Mouse (Mus musculus) intestine, postnatal 0 days (tissue): ENCODE data around the gene Rufy4. TPM values are rescaled to one million over a fixed set of nuclear protein-coding genes. Genes with fewer than 3 reads are reported as not detected.

ENCODE experiments used
- ATAC-seq: fragments of 200-750 bp; cut with Nextera tagmentation; 2 replicates; pipeline ENCODE4 v1.8.0; 2017; ENCODE audit warnings: mild to moderate bottlenecking, moderate TSS enrichment, moderate library complexity
- H3K27ac ChIP-seq: fragments of 300-500 bp; sonication (generic); 2 replicates; pipeline ENCODE4 v1.5.1; 2014; ENCODE audit warnings: mild to moderate bottlenecking, low read depth, low read length, moderate library complexity
- H3K27me3 ChIP-seq: fragments of 300-500 bp; sonication (generic); replicated peaks from 2 replicates; pipeline ENCODE4 v1.6.1; 2014; ENCODE audit warnings: low read length, mixed read lengths; ENCODE audit not compliant: control insufficient read depth, insufficient read depth
- H3K36me3 ChIP-seq: fragments of 300-500 bp; sonication (generic); 2 replicates; pipeline ENCODE4 v1.6.1; 2014; ENCODE audit warnings: mild to moderate bottlenecking, moderate library complexity; ENCODE audit not compliant: control insufficient read depth, insufficient read depth
- H3K4me1 ChIP-seq: fragments of 300-500 bp; sonication (generic); replicated peaks from 2 replicates; pipeline ENCODE4 v1.6.1; 2014; ENCODE audit warnings: antibody characterized with exemption, low read length, mixed read lengths; ENCODE audit not compliant: control insufficient read depth, insufficient read depth
- H3K4me2 ChIP-seq: fragments of 300-500 bp; sonication (generic); replicated peaks from 2 replicates; pipeline ENCODE4 v1.6.1; 2014; ENCODE audit warnings: low read depth, mild to moderate bottlenecking, moderate library complexity
- H3K4me3 ChIP-seq: fragments of 300-500 bp; sonication (generic); 2 replicates; pipeline ENCODE4 v1.5.1; 2014; ENCODE audit warnings: low read depth, low read length
- H3K9ac ChIP-seq: fragments of 300-500 bp; sonication (generic); 2 replicates; pipeline ENCODE4 v1.6.1; 2014; ENCODE audit warnings: mild to moderate bottlenecking, low read depth, low read length
- H3K9me3 ChIP-seq: fragments of 300-500 bp; sonication (generic); 2 replicates; pipeline ENCODE4 v1.6.1; 2016; ENCODE audit warnings: mixed run types; ENCODE audit not compliant: control insufficient read depth
- CTCF ChIP-seq: sonication (generic); IDR thresholded peaks from 2 replicates; pipeline ENCODE4 v1.5.1; 2016; ENCODE audit warnings: low read depth, mild to moderate bottlenecking, control low read depth, antibody characterized with exemption, moderate library complexity
- WGBS: fragments of 180-500 bp; shearing (Covaris S2); extraction: QIAGEN DNeasy Blood & Tissue Kit; methylation state at CpG from one replicate; pipeline ENCODE4 v1.1.7; 2014; 5-methylcytosine and 5-hydroxymethylcytosine counted together
- polyA plus RNA-seq: library from polyadenylated mRNA; unstranded; fragments of >200 nt; fragmentation: Nextera tagmentation; extraction: Ambion mirVana; gene quantifications from 2 replicates; pipeline ENCODE4 v1.2.1, GENCODE M21; 2015

Rufy4 gene
- polyA plus RNA-seq, 1 experiment from 2014 or later: not detected

- H3K27ac ChIP-seq: no peak overlapping the region
Measured at GRCm38 (mm10) chr1:74110932-74111695, 14.2 kb upstream of the Rufy4 start.

GRCm38 (mm10) chr1:74111696-74112030, 13.7 kb upstream of the Rufy4 start:
- Histone ChIP-seq H3K4me2 (no peak overlapping the region), H3K9ac (no peak overlapping the region), H3K27ac (no peak overlapping the region), H3K27me3 (no peaks in the 10 kb centered on the region), H3K36me3 (no peaks in the 10 kb centered on the region), H3K4me1 (no peaks in the 10 kb centered on the region), H3K4me3 (no peak overlapping the region), H3K9me3 (no peaks in the 10 kb centered on the region)
- no peak for TF ChIP-seq CTCF
- no peak for ATAC-seq
- WGBS: 53% methylated on average over 6 of the region's 6 CpGs

More at GRCm38 (mm10) chr1:74110932-74111695, 14.2 kb upstream of the Rufy4 start:
- H3K4me3 ChIP-seq: no peak overlapping the region
- no peaks in the 10 kb centered on the region for H3K27me3 ChIP-seq
- ATAC-seq: no peak
- TF ChIP-seq CTCF: no peak
- no peaks in the 10 kb centered on the region for H3K4me1 ChIP-seq
- H3K4me2 ChIP-seq: no peak overlapping the region
- WGBS: 44% methylated on average over 8 of the region's 8 CpGs
- no peaks in the 10 kb centered on the region for H3K36me3 ChIP-seq
- H3K9ac ChIP-seq: no peak overlapping the region
- H3K9me3 ChIP-seq: no peaks in the 10 kb centered on the region

- no peaks in the 10 kb centered on the region for H3K27me3 ChIP-seq
- no peak overlapping the region for H3K9ac ChIP-seq
- no peak for ATAC-seq
- no peaks in the 10 kb centered on the region for H3K4me1 ChIP-seq
- no peak overlapping the region for H3K27ac ChIP-seq
- TF ChIP-seq CTCF: no peak
- H3K9me3 ChIP-seq: no peaks in the 10 kb centered on the region
- whole genome bisulfite sequencing: 50% methylated on average over 3 of the region's 3 CpGs
- no peak overlapping the region for H3K4me3 ChIP-seq
- no peak overlapping the region for H3K4me2 ChIP-seq
- H3K36me3 ChIP-seq: no peaks in the 10 kb centered on the region
Measured at GRCm38 (mm10) chr1:74113071-74113470, 12.3 kb upstream of the Rufy4 start.

DNA sequence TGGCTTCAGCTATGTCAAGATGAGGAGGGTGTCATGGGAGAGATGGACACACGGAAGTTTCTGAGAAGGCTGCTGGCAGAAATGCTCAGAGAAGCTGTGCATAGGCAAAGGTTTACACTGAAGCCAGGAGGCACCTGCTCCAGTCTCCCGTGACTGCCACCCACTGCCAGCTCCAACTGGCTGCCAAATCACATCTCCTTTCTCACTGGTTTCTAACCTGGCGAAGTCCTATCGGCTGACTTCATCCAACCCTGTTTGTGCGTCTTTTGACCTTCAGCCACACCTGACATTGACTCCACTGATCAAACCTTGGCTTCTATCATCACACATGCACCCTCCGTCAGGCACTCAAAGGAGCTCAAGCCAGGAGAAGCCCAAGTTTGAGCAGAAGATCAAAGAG, 7.5 kb upstream of the Rufy4 start:
- 88% methylated on average over 6 of the region's 6 CpGs for WGBS
- Histone ChIP-seq H3K9me3 (no peaks in the 10 kb centered on the region), H3K4me3 (no peak overlapping the region), H3K4me2 (no peak overlapping the region), H3K9ac (no peak overlapping the region), H3K4me1 (no peaks in the 10 kb centered on the region), H3K36me3 (no peaks in the 10 kb centered on the region), H3K27ac (no peak overlapping the region), H3K27me3 (no peaks in the 10 kb centered on the region; the same call in 1 of the 2 replicates)
- no peak for ATAC-seq
- no peak for TF ChIP-seq CTCF

DNA sequence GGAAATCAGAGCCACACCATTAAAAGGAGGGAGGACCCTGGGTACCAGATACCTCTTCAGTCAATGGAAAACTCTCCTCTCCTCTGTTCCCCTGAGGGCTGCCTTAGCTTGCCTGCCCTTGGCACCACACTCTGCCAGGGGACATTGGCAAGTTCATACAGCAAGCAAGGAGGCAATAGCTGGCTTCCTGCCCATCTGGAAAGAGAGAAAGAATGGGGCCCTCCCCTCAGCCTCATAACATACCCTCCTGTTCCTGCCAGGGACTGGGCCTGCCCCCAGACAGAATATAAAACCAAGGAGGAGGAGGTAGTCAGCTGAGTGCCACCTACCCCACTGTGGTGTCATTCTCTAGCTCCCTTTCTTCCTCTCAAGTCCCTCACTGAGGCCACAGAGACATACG, 6.2 kb upstream of the Rufy4 start:
- no peak for TF ChIP-seq CTCF
- Histone ChIP-seq H3K4me3 (no peak overlapping the region), H3K4me1 (no peaks in the 10 kb centered on the region), H3K9ac (no peak overlapping the region), H3K4me2 (no peak overlapping the region), H3K36me3 (no peaks in the 10 kb centered on the region), H3K27ac (no peak overlapping the region), H3K27me3 (peaks cover 2% of the 10 kb centered on the region; the same call in 1 of the 2 replicates), H3K9me3 (no peaks in the 10 kb centered on the region)
- 89% methylated on average over 1 of the region's 1 CpGs for WGBS
- no peak for ATAC-seq

- WGBS: 83% methylated on average over 7 of the region's 7 CpGs
- Histone ChIP-seq H3K36me3 (no peaks in the 10 kb centered on the region), H3K9me3 (no peaks in the 10 kb centered on the region), H3K4me3 (no peak overlapping the region), H3K4me1 (no peaks in the 10 kb centered on the region), H3K4me2 (no peak overlapping the region), H3K27me3 (peaks cover 6% of the 10 kb centered on the region; the same call in 1 of the 2 replicates), H3K27ac (no peak overlapping the region), H3K9ac (no peak overlapping the region)
- ATAC-seq: no peak
- no peak for TF ChIP-seq CTCF
Measured at GRCm38 (mm10) chr1:74121138-74121537, 4.2 kb upstream of the Rufy4 start.
